Mouse (Mus musculus) embryonic facial prominence, embryonic 11.5 days (tissue): ENCODE results near the gene B4galnt2. TPM values are rescaled to one million over a fixed set of nuclear protein-coding genes. Genes with fewer than 3 reads are reported as not detected.
A peak's percentile ranks its signal among the peaks of the same experiment; 100 is the strongest.

Experiments used
- ATAC-seq: fragments of 200-750 bp; cut with Nextera tagmentation; replicated peaks from 2 replicates; pipeline ENCODE4 v1.8.0; 2017; ENCODE audit warnings: low read depth; ENCODE audit not compliant: insufficient number of reproducible peaks, low FRiP score, low TSS enrichment
- DNase-seq: peaks from one replicate; pipeline ENCODE4 v3.0.0-alpha.2; 2015; ENCODE audit warnings: low spot score
- H3K27ac ChIP-seq: fragments of 300-500 bp; sonication (generic); replicated peaks from 2 replicates; pipeline ENCODE4 v1.5.1; 2014; ENCODE audit warnings: mild to moderate bottlenecking, low read depth, low read length, control low read depth
- H3K27me3 ChIP-seq: fragments of 300-500 bp; sonication (generic); 2 replicates; pipeline ENCODE4 v1.6.1; 2014; ENCODE audit warnings: mild to moderate bottlenecking, low read length, moderate library complexity, mixed read lengths; ENCODE audit not compliant: control insufficient read depth, insufficient read depth
- H3K36me3 ChIP-seq: fragments of 300-500 bp; sonication (generic); replicated peaks from 2 replicates; pipeline ENCODE4 v1.6.1; 2014; ENCODE audit warnings: low read depth, mild to moderate bottlenecking, low read length, moderate library complexity, mixed read lengths; ENCODE audit not compliant: control insufficient read depth, insufficient read depth
- H3K4me1 ChIP-seq: fragments of 300-500 bp; sonication (generic); 2 replicates; pipeline ENCODE4 v1.6.1; 2014; ENCODE audit warnings: low read length, mixed read lengths; ENCODE audit not compliant: control insufficient read depth, insufficient read depth
- H3K4me2 ChIP-seq: fragments of 300-500 bp; sonication (generic); 2 replicates; pipeline ENCODE4 v1.6.1; 2014; ENCODE audit warnings: low read depth, mild to moderate bottlenecking, control low read depth, low read length, moderate library complexity
- H3K4me3 ChIP-seq: fragments of 300-500 bp; sonication (generic); 2 replicates; pipeline ENCODE4 v1.5.1; 2014; ENCODE audit warnings: low read depth, low read length, control low read depth
- H3K9ac ChIP-seq: fragments of 300-500 bp; sonication (generic); replicated peaks from 2 replicates; pipeline ENCODE4 v1.6.1; 2014; ENCODE audit warnings: mild to moderate bottlenecking, control low read depth, low read length
- H3K9me3 ChIP-seq: fragments of 300-500 bp; sonication (generic); replicated peaks from 2 replicates; pipeline ENCODE4 v1.6.1; 2016; ENCODE audit warnings: mild to moderate bottlenecking, low read length, inconsistent platforms, mixed read lengths; ENCODE audit not compliant: control insufficient read depth
- WGBS: fragments of 180-500 bp; shearing (Covaris S2); extraction: QIAGEN DNeasy Blood & Tissue Kit; methylation state at CpG from one replicate; pipeline ENCODE4 v1.1.7; 2014; 5-methylcytosine and 5-hydroxymethylcytosine counted together
- polyA plus RNA-seq: library from polyadenylated mRNA; unstranded; fragments of >200 nt; fragmentation: Nextera tagmentation; extraction: Ambion mirVana; gene quantifications from 2 replicates; pipeline ENCODE4 v1.2.1, GENCODE M21; 2014

B4galnt2 gene
- polyA plus RNA-seq, 1 experiment from 2014 or later: not detected

DNA sequence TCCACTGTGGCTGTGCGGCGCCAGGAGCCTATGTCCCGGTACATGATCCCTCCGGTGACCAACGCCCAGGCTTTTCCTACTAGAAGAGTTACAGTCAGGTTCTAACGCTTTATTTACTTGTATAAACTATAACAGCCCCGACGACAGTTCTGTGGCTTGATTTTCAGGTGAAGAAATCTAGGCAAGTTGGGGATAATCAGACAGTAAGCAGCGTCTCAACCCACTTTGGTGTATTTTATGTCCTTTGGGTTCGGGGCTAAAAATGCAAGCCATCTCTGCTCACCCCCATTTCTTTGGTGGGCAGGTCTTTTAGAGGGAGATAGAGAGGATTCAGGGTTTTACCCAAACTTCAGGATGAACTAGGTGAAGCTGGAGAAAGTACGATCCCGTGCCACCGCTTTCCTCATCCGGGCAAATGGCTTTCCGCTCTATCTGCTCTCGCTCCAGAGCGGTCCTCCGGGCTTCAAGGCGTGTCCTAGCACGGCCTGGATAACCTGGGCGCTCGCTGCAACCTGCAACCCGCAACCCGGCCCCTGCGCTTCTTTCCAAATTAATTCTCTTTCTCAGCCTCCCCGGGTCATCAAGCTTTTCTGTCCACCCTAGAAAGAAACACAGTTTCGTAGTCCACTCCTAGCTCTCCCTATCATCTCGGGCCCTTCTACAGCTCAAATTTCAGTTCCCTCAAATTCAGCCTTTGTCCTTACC, 467 bp upstream of the B4galnt2 start:
- Histone ChIP-seq H3K4me2 (0 out of 2 replicates have a peak overlapping the region, but pooled peaks have one; percentile 5), H3K4me1 (no peaks in the 10 kb centered on the region), H3K4me3 (peak overlapping the region; percentile 12; the same call in 1 of the 2 replicates), H3K36me3 (no peaks in the 10 kb centered on the region), H3K9me3 (no peaks in the 10 kb centered on the region), H3K9ac (no peak overlapping the region), H3K27me3 (peaks cover 50% of the 10 kb centered on the region), H3K27ac (no peak overlapping the region)
- WGBS: 1% methylated on average over 28 of the region's 28 CpGs
- ATAC-seq (no peak), DNase-seq (peak; percentile 38)

DNA sequence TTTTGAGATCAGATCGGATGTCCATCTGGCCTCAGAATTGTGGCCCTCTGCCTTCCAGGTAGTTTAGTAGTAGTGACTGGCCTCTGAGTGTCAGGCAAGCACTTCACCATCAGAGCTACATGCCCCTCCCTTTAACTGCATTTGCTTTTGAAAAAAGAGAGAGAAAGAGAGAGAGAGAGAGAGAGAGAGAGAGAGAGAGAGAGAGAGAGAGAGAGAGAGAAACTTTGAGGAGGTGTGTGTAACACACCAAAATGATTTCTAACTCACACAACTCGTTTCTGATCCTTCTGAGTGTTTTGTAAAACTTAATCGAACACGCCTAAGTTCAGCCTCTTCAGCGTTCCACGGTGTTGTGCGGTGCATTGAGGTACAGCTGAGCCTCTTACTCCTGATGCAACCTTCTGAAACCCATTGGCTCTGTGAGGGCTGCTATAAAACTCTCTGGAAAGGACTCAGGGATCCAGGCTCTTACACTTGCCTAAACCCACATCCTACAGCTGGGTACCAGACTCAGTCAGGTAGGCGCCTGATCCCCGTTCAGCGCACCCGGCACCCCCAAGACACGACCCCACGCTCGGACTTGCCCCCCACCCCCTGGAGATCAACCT, 628 bp downstream of the B4galnt2 start:
- Histone ChIP-seq H3K9me3 (no peaks in the 10 kb centered on the region), H3K9ac (no peak overlapping the region; the same call in 1 of the 2 replicates), H3K4me2 (peak overlapping the region; percentile 21), H3K4me3 (peak overlapping the region; percentile 12; the same call in 1 of the 2 replicates), H3K27me3 (peaks cover 50% of the 10 kb centered on the region), H3K36me3 (no peaks in the 10 kb centered on the region), H3K27ac (no peak overlapping the region), H3K4me1 (no peaks in the 10 kb centered on the region)
- 4% methylated on average over 14 of the region's 14 CpGs for WGBS
- DNase-seq (no peak), ATAC-seq (no peak)

DNA sequence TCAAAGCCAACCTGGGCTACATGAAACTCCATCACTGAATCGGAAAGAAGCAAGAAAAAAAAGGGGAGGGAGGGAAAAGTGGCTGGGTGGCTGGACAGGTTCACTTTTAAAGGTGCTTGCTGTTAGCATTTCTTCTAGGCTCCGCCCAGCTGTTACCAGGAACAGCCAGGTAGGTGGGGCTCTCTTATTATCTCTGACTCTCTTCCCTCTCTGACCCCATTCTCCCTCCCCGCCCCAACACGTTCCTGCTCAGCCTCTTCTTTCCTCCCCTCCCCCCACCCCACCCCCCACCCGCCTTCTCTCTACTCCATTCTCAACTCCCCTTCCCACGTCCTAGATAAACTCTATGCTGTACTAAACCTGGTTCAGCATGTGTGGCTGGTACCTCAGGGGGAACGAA, 3.1 kb downstream of the B4galnt2 start:
- Histone ChIP-seq H3K27ac (no peak overlapping the region), H3K36me3 (no peaks in the 10 kb centered on the region), H3K9ac (no peak overlapping the region), H3K4me2 (no peak overlapping the region), H3K4me3 (no peak overlapping the region), H3K9me3 (no peaks in the 10 kb centered on the region), H3K27me3 (peaks cover 39% of the 10 kb centered on the region), H3K4me1 (no peaks in the 10 kb centered on the region)
- DNase-seq (no peak), ATAC-seq (no peak)
- WGBS: 17% methylated on average over 7 of the region's 7 CpGs

DNA sequence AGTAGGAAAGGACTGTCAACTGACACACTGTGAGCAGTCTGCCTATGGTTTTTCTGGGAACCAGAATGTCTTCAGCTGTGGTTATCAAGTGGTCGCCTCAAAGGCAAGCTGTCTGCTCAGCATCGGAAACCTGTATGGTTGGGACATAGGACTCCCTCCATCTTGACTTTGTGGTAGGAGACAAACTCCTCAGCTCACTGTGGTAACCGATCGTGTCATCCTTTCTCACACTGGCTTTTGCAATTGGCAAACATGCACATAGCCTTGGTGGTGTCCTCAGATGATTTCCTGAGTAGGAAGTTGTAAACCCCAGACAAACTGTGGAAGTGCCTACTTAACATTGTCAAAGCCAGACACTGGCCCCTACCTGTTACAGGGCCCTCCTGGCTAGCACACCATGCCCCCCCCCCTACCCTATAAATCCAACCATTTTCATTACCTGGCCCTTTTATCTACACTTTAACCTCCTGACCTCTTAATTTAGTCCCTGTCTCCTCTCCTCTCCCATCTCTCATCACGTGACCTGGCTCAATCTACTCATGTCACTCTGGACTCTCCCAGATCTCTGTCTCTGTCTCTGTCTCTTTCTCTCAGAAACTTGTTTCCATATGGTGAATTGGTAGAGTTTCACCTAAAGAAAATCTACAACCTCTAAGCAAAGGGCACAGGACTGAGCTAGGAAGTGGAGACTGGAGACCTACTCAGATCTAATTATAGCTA, 6.7 kb downstream of the B4galnt2 start:
- WGBS: 85% methylated on average over 5 of the region's 5 CpGs
- Histone ChIP-seq H3K4me2 (no peak overlapping the region), H3K4me1 (no peaks in the 10 kb centered on the region), H3K36me3 (no peaks in the 10 kb centered on the region), H3K4me3 (no peak overlapping the region), H3K27me3 (peaks cover 7% of the 10 kb centered on the region), H3K9ac (no peak overlapping the region), H3K27ac (no peak overlapping the region), H3K9me3 (no peaks in the 10 kb centered on the region)
- ATAC-seq: no peak
- no peak for DNase-seq

DNA sequence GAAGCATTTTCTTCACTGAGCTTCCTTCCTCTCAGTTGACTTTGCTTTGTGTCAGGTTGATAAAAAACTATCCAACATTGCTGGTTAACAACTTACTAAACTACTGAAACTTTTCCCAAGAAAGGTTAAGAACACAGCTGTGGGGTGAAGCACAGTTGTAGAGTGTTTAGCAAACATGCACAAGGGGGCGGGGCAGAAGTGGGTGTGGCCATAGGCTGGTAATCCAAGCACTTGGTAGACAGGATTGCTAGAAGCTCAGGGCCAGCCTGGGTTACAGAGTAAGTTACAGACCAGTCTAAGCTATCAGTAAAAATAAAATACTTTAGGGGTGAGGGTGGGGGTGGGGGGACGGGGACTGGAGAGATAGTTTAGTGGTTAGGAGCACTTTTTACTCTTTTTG, 10.4 kb downstream of the B4galnt2 start:
- no peak overlapping the region for H3K4me2 ChIP-seq

DNA sequence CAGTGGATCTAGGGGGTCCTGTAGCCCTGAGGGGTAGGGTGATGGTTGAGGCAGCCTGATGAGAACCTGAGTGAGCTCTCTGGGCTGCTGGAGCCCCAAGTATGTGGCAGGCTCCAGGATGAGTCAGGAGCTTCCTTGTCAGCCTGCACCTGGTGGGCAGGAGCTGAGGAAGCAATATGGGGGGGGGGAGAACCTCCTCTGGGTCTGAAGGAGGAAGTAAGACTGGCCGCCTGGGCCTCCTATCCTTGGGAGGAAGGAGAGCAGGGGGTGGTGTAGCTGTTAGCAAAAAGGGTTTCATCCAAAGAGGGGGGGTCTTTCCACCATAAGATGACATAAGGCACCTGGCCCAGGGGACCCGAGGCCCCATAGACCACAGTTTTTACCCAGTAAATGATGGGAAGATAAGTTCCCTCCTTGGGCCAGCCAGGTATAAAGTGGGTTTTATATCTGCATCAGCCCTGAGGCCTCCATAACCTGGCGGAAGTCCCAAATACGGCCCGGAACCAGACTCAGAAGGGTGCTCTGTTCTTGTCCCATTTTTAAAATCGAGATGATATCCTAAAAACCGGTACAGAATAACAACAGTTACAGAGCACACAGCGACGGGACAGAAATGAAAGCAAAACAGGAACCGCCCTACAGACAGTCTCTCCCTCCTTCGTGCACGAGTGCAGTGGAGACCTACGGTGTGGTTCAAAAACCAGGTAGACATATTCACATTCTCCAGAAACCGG, 18.1 kb downstream of the B4galnt2 start:
- H3K36me3 ChIP-seq: no peaks in the 10 kb centered on the region
- no peaks in the 10 kb centered on the region for H3K4me1 ChIP-seq
- H3K4me2 ChIP-seq: no peak overlapping the region
- WGBS: 77% methylated on average over 14 of the region's 14 CpGs
- no peak for DNase-seq
- no peak overlapping the region for H3K4me3 ChIP-seq
- H3K9ac ChIP-seq: no peak overlapping the region
- no peaks in the 10 kb centered on the region for H3K27me3 ChIP-seq
- H3K27ac ChIP-seq: no peak overlapping the region
- no peak for ATAC-seq
- H3K9me3 ChIP-seq: no peaks in the 10 kb centered on the region

More for the DNA sequence above, 10.4 kb downstream of the B4galnt2 start:
- no peak overlapping the region for H3K27ac ChIP-seq
- no peaks in the 10 kb centered on the region for H3K9me3 ChIP-seq
- WGBS: 73% methylated on average over 2 of the region's 2 CpGs
- DNase-seq (no peak), ATAC-seq (no peak)
- no peaks in the 10 kb centered on the region for H3K4me1 ChIP-seq
- no peaks in the 10 kb centered on the region for H3K36me3 ChIP-seq
- no peaks in the 10 kb centered on the region for H3K27me3 ChIP-seq
- H3K9ac ChIP-seq: no peak overlapping the region
- H3K4me3 ChIP-seq: no peak overlapping the region

DNA sequence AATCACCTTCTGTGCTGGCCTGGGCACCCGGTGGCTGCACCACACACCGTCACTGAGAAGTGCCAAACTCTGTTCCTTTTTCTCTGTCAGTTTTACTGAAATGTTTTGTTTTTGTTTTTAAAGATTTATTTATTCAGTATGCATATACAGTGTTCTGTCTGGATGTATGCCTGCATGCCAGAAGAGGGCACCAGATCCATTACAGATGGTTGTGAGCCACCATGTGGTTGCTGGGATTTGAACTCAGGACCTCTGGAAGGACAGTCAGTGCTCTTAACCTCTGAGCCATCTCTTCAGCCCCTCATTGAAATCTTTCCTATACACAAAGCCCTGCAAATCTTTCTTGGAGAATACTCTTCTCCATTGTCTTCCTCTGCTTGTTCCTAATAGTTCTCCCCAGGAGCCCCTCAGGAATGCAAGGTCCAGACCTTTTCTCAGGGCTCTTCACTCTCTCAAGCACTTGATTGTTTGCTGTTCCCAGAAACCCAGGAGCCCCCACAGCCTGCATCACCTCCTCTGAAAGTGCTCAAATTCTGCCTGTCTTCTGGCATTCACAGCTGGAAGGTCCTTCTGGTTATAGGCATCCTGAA, 24.1 kb downstream of the B4galnt2 start:
- H3K36me3 ChIP-seq: no peaks in the 10 kb centered on the region
- no peak for DNase-seq
- WGBS: 77% methylated on average over 2 of the region's 2 CpGs
- no peaks in the 10 kb centered on the region for H3K9me3 ChIP-seq
- H3K4me3 ChIP-seq: no peak overlapping the region
- no peak for ATAC-seq
- H3K4me2 ChIP-seq: no peak overlapping the region
- no peaks in the 10 kb centered on the region for H3K4me1 ChIP-seq
- H3K27me3 ChIP-seq: no peaks in the 10 kb centered on the region
- H3K27ac ChIP-seq: no peak overlapping the region
- no peak overlapping the region for H3K9ac ChIP-seq
